Mouse (Mus musculus) mouse embryonic stem cell (cell line): ENCODE results near the gene Cnppd1.

Source experiments
- in situ Hi-C, 2 experiments: fragments of 300-500 bp; cut with MboI; formaldehyde crosslinking; loops; 1 replicate in 1 of 2; 3 replicates in 1 of 2; pipeline ENCODE4 v1.14.3; 2019 to 2020; ENCODE audit warnings: low sequenced_read_pairs in 2 of 2, low pct_unique_long_range_greater_than_20kb in 1 of 2, mixed read lengths in 1 of 2; ENCODE audit not compliant: unreplicated experiment in 1 of 2

The Cnppd1 gene

GRCm38 (mm10) chr1:75159540-75160255, 17.2 kb upstream of the Cnppd1 start:
- in situ Hi-C loops = no loop called here

GRCm38 (mm10) chr1:75158990-75159389, 16.5 kb upstream of the Cnppd1 start:
- in situ Hi-C loops = no loop called here

- in situ Hi-C loops = no loop called here
These were observed 13.3 kb upstream of the Cnppd1 start for GRCm38 (mm10) chr1:75155837-75156236.

GRCm38 (mm10) chr1:75148727-75149126, 6.2 kb upstream of the Cnppd1 start:
- in situ Hi-C loops = no loop called here

GRCm38 (mm10) chr1:75147411-75148135, 5.1 kb upstream of the Cnppd1 start:
- in situ Hi-C loops = no loop called here

- in situ Hi-C loops = no loop called here
These were observed 3.1 kb upstream of the Cnppd1 start for GRCm38 (mm10) chr1:75145589-75145988.

- in situ Hi-C loops = no loop called here
These were observed 873 bp downstream of the Cnppd1 start for GRCm38 (mm10) chr1:75141486-75142190.

- in situ Hi-C loops = no loop called here
These were observed 1.8 kb downstream of the Cnppd1 start for GRCm38 (mm10) chr1:75140601-75141190.

GRCm38 (mm10) chr1:75138448-75138847, 4.1 kb downstream of the Cnppd1 start:
- in situ Hi-C loops = no loop called here

GRCm38 (mm10) chr1:75136730-75137129, 5.8 kb downstream of the Cnppd1 start:
- in situ Hi-C loops = no loop called here

- in situ Hi-C loops = no loop called here
These were observed 6.2 kb downstream of the Cnppd1 start for GRCm38 (mm10) chr1:75136293-75136692.

- in situ Hi-C loops = no loop called here
These were observed 8.9 kb downstream of the Cnppd1 start, which contains the start of gene Slc23a3 for GRCm38 (mm10) chr1:75133421-75134207. Gene Slc23a3, minus strand, starts transcription at chr1:75133890.

- in situ Hi-C loops = no loop called here
These were observed 13.9 kb downstream of the Cnppd1 start for GRCm38 (mm10) chr1:75128641-75129040.

GRCm38 (mm10) chr1:75125418-75125817, 17.1 kb downstream of the Cnppd1 start:
- in situ Hi-C loops = no loop called here

- in situ Hi-C loops = no loop called here
These were observed 17.9 kb downstream of the Cnppd1 start, which contains the start of gene Nhej1 for GRCm38 (mm10) chr1:75124346-75125321. Gene Nhej1, minus strand, starts transcription at chr1:75125200.

GRCm38 (mm10) chr1:75122211-75122610, 20.3 kb downstream of the Cnppd1 start:
- in situ Hi-C loops = no loop called here
